Mouse (Mus musculus) layer of hippocampus, adult 18-20 months (tissue): ENCODE results near the gene Upk1a. TPM values are rescaled to one million over a fixed set of nuclear protein-coding genes. Genes with fewer than 3 reads are reported as not detected.

Source experiments
- microRNA-seq, 2 experiments: library from miRNA; unstranded; fragments of <30 nt; microRNA quantifications; one replicate each; pipeline ENCODE4 v1.2.0; 2021
- total RNA-seq, 2 experiments: library from RNA; stranded (reverse); gene quantifications; 2 replicates each; pipeline ENCODE4 v1.2.3; 2021

The Upk1a gene
- total RNA-seq, 2 experiments from 2014 or later = 0.38 to 0.45 TPM

Small RNA genes within 50 kb of the gene (microRNA-seq; reads per million reads assigned to microRNA genes)
- gene Mir3569 = 0.25 to 0.98 reads per million in 2 experiments

Other genes with a start within 250 kb of the Upk1a start
- 10 to 100 TPM; 29.7 to 34.3 TPM for gene Tyrobp, start 199.1 kb downstream of the Upk1a start, total RNA-seq
- gene Hcst, start 193.0 kb downstream of the Upk1a start, total RNA-seq = under 1 TPM in 1 of 2 experiments, not detected in 1; 0.99 TPM
- gene Nfkbid, start 191.1 kb downstream of the Upk1a start, total RNA-seq = 1 to 10 TPM; 3.0 to 4.2 TPM
- 1,000 to 10,000 TPM; 1,425 to 1,440 TPM for gene Aplp1, start 167.3 kb downstream of the Upk1a start, total RNA-seq
- gene Kirrel2, start 155.2 kb downstream of the Upk1a start, total RNA-seq = 10 to 100 TPM; 11.9 to 17.4 TPM
- 1 to 10 TPM in 1 of 2 experiments, under 1 TPM in 1; 0.96 to 1.8 TPM for gene Nphs1, start 154.5 kb downstream of the Upk1a start, total RNA-seq
- not detected for gene Prodh2, start 119.2 kb downstream of the Upk1a start, total RNA-seq
- 100 to 1,000 TPM in 1 of 2 experiments, 10 to 100 TPM in 1; 97.4 to 108 TPM for gene Arhgap33, start 77.8 kb downstream of the Upk1a start, total RNA-seq
- gene Hspb6, start 60.7 kb downstream of the Upk1a start, total RNA-seq = 1 to 10 TPM; 2.6 to 2.9 TPM
- gene Proser3, start 60.5 kb downstream of the Upk1a start, total RNA-seq = 1 to 10 TPM; 4.4 to 5.2 TPM
- 10 to 100 TPM; 40.8 to 43.2 TPM for gene Lin37, start 53.0 kb downstream of the Upk1a start, total RNA-seq
- gene U2af1l4, start 49.5 kb downstream of the Upk1a start, total RNA-seq = 10 to 100 TPM; 74.6 to 75.2 TPM
- gene Gm49396, start 49.5 kb downstream of the Upk1a start, total RNA-seq = 1 to 10 TPM; 9.1 to 9.2 TPM
- gene Psenen, start 49.2 kb downstream of the Upk1a start, total RNA-seq = 10 to 100 TPM; 89.3 to 91.7 TPM
- 1 to 10 TPM; 4.9 to 6.4 TPM for gene Igflr1, start 47.4 kb downstream of the Upk1a start, total RNA-seq
- 10 to 100 TPM; 45.3 to 47.8 TPM for gene Kmt2b, start 24.1 kb downstream of the Upk1a start, total RNA-seq
- not detected for gene Zbtb32, start 13.9 kb downstream of the Upk1a start, total RNA-seq
- 100 to 1,000 TPM; 599 to 606 TPM for gene Cox6b1, start 13.3 kb upstream of the Upk1a start, total RNA-seq
- gene Etv2, start 23.0 kb upstream of the Upk1a start, total RNA-seq = not detected
- gene Rbm42, start 37.5 kb upstream of the Upk1a start, total RNA-seq = 10 to 100 TPM; 79.0 to 82.6 TPM
- 1 to 10 TPM; 4.6 to 5.4 TPM for gene Haus5, start 52.1 kb upstream of the Upk1a start, total RNA-seq
- not detected for gene Pmis2, start 58.8 kb upstream of the Upk1a start, total RNA-seq
- not detected for gene 2200002J24Rik, start 86.1 kb upstream of the Upk1a start, total RNA-seq
- gene Atp4a, start 99.4 kb upstream of the Upk1a start, total RNA-seq = under 1 TPM; 0.22 to 0.36 TPM
- 100 to 1,000 TPM; 109 TPM for gene Tmem147, start 116.7 kb upstream of the Upk1a start, total RNA-seq
- not detected for gene Gapdhs, start 130.8 kb upstream of the Upk1a start, total RNA-seq
- gene Sbsn, start 138.6 kb upstream of the Upk1a start, total RNA-seq = 10 to 100 TPM in 1 of 2 experiments, 1 to 10 TPM in 1; 6.9 to 10.1 TPM
- 1 to 10 TPM; 1.1 to 1.8 TPM for gene Dmkn, start 150.9 kb upstream of the Upk1a start, total RNA-seq
- not detected for gene Krtdap, start 175.0 kb upstream of the Upk1a start, total RNA-seq
- gene Ffar2, start 210.9 kb upstream of the Upk1a start, total RNA-seq = not detected
- gene Ffar3, start 243.3 kb upstream of the Upk1a start, total RNA-seq = not detected
- gene Ffar1, start 248.7 kb upstream of the Upk1a start, total RNA-seq = not detected